Mouse (Mus musculus) left cerebral cortex, adult 18-20 months (tissue): ENCODE measurements around the gene Atxn2l. TPM values are rescaled to one million over a fixed set of nuclear protein-coding genes. Genes with fewer than 3 reads are reported as not detected.

Experiments
- DNase-seq, 2 experiments: peaks; one replicate each; pipeline ENCODE4 v3.0.0; 2021 to 2022; ENCODE audit warnings: low spot score in 2 of 2, mixed read lengths in 1 of 2
- long read RNA-seq, 2 experiments: library from polyadenylated mRNA; stranded (forward); transcript quantifications; one replicate each; pipeline ENCODE4 v2.0.0; 2021
- total RNA-seq, 2 experiments: library from RNA; stranded (reverse); gene quantifications; 2 replicates each; pipeline ENCODE4 v1.2.3; 2021

Atxn2l gene
- total RNA-seq: 100 to 1,000 TPM; 110 to 115 TPM
- long read RNA-seq, experiment 1, partial matches to known transcripts: 52 of 102 reads
- long read RNA-seq, experiment 1, other reads (novel, unspliced or antisense): 50 of 102 reads
- long read RNA-seq, experiment 2, partial matches to known transcripts: 26 of 46 reads
- long read RNA-seq, experiment 2, other reads (novel, unspliced or antisense): 20 of 46 reads

DNA sequence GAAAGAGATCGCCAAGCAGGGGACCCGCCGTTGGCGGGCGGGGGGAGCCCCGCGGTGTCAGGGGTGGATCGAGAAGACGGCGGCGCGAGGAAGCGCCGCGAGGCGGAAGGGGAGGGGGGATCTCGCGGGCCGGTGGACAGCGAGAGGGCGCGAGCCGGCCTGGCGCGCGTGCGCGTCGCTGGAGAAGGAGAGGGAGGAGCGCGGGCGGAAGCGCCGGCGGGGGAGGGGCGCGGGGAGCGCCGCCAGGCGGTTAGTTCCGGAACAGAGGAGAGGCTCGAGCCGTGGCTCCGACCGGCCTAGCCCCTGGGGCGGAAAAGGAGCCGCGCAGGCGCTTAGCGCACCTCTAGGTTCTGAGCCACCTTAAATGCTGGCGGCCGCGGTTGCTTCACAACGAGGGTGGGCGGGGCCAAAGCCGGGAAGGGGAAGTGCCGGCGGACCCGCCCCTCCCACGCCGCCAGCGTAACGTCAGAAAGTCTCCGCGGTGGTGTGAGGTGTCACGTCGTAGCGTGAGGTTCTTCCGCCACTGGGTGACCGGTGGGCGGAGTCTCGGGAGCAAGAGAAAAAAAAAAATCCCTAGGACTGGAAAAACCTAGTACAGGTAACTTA is at the start of gene Atxn2l:
TSS of gene Atxn2l (minus strand) at position 165 of the 606 bp plus-strand sequence.
- DNase-seq: peak; percentile 99

GRCm38 (mm10) chr7:126545631-126546030 is 42.4 kb upstream of the Atxn2l start:
- DNase-seq: no peak

DNA sequence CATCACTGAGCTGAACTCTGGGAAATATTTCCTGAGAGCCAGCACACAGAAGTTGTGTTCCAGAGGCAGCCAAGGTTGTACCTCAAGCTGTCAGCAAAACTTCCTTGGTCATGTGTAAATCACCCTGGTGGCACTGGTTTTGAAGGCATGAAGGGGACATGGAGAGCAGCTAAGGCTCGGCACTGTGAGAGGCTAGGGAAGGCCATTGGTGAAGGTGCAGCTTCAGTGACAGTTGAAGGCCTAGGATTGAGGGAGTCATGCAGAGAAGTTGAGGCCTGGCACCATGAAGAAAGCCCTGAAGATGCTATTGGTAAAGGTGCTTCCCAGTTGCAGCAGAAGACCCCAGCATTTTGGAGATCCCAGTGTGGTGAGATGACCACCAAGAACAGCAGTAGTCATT is 38.4 kb upstream of the Atxn2l start:
- no peak for DNase-seq

GRCm38 (mm10) chr7:126537820-126538585 is 34.8 kb upstream of the Atxn2l start:
- DNase-seq: no peak

GRCm38 (mm10) chr7:126536466-126536865 is 33.2 kb upstream of the Atxn2l start:
- no peak for DNase-seq

DNA sequence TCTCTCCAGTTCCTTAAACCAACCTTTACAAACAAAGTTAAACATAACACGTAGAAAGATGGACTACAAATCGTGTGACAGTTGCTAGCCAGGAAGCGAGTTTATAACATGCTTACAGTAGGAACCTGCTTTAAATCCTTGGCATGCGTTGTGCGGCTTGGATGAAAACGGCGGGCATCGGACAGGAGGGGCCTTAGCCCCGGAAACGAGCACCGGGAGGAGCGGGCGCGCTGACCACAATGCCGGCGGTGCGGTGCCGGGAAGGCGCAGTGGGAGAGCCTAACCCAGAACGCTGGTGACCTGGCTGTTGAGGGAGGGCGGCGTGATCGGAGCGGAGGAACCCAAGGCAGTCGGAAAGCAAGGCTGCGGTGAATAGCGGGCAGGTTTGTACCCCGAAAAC is 32.5 kb upstream of the Atxn2l start:
- no peak for DNase-seq

DNA sequence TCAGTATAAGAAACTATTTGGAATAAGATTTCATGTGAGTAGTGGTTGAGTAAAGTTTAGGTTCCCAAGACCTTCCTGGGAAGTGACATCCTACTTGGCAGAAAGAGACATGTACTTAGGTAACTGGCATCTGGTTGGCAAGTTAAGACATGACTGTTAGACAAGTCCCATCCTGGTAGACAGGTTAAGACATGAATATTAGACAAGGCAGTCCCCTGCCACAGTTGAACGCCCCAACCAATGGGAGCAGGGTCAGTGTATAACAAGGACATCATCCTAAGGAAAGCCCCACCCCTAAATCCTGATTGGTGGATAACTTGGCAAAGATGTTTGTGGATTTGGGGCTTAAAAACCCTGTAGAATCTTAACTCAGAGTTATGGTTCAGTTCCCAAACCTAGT is 30.2 kb upstream of the Atxn2l start:
- no peak for DNase-seq

- DNase-seq: no peak
Measured at GRCm38 (mm10) chr7:126528166-126528577, 24.9 kb upstream of the Atxn2l start.

DNA sequence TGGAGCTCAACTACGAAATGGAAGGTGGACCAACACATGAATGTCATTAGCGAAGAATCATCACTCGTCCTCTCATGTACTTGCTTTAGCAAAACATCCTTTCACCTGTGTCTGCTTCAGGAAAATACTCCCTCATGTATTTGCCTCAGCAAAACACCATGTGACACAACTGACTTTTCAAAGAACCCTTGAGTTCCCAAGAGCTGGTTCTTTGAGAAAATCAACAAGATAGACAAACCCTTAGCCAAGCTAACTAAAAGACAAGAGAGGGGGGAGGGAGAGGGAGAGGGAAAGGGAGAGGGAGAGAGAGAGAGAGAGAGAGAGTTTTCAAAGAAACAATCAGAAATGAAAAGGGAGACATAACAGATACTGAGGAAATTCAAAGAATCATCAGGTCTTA is 20.1 kb upstream of the Atxn2l start:
- no peak for DNase-seq

DNA sequence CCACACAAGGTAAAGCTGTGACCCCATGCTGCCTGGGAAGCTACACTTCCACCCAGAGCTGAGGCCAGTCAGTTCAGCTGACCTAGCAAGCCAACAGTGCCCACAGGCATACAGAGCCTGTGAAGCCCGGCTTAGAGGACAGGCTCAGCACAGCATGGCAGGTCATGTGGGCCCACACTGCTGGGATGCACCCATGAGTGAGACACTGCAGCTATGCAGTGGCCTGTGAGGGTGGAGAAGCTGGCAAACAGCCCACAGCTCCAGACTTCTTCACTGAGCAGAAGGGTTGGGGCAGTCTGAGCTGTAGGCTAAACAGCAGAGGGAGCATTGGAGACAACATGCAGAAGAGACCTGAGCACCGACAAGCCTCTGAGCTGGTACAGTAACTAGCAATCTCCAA is 16.3 kb upstream of the Atxn2l start:
- DNase-seq: no peak

DNA sequence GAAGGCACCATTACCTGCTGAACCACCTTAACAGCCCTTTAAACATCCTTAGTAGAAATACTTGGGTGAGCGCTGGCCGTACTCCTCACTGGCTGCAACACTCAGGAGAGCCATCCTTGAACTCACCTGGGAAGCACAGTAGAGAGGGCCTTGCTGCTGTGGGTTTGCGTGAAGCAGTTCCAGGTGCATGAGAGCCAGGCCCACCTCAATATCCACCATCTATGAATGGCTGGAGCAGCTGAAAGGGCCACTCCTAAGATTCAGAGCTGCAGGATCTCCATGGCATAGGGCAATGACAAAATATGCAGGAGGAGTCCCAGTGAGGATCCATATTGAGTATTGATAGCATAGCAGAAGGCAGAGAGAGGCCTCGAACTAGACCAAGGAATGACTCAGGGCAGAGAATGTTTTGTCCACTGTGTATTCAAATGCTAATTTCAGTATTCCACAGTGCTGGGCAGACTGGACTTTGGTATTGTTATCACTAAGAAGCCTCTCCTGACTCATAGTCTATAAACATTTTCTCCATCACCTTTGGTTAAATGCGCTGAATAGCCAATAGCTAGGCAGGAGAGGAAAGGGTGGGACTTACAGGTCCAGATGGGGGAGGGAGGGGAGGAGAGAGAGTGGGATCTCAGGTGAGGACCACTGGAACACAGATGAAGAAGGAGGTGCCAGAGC is 15.2 kb upstream of the Atxn2l start:
- DNase-seq: no peak

GRCm38 (mm10) chr7:126511287-126511686 is 8.1 kb upstream of the Atxn2l start:
- DNase-seq: no peak

DNA sequence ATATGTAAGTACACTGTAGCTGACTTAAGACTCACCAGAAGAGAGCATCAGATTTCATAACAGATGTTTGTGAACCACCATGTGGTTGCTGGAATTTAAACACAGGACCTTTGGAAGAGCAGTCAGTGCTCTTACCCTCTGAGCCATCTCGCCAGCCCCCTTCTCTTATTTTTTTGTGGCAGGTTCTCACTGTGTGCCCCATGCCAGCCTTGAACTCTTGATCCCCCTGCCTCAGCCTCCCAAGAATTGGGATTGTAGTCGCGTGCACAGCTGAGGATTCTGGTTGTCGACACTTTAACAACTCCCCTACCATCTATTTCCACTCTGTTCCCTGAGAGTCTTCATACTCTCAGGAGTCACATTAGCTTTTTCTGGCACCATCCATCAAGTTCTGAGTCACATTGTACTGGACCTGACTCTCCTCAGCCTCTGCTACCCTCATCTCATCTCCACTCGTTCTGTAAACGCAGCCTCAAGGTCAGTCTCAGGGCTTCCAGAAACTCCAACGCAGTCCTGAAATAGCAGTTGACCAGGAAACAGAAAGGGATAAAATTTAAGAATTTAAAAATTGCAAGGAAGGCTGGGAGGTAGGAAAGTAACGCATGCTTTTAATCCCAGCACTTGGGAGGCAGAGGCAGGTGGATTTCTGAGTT is 4.0 kb upstream of the Atxn2l start:
- no peak for DNase-seq

DNA sequence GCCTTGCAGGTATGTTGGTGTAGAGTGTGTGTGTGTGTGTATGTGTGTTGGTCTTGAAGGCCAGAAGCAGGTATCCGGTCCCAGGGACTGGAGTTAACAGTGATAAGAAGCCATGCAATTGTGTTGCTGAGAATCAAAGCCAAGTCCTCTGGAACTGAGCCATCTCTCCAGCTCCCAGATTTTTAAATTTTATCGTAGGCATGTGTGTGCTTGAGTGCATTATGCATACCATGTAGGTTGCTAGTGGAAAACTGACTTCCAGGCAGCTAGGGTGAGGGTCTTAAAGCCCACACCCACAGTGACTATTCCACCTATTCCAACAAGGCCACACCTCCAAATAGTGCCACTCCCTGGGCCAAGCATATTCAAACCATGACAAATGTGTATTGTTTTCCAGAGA is 1.7 kb upstream of the Atxn2l start:
- DNase-seq: no peak

- DNase-seq: no peak
Measured at GRCm38 (mm10) chr7:126502751-126503150, 486 bp downstream of the Atxn2l start.

DNA sequence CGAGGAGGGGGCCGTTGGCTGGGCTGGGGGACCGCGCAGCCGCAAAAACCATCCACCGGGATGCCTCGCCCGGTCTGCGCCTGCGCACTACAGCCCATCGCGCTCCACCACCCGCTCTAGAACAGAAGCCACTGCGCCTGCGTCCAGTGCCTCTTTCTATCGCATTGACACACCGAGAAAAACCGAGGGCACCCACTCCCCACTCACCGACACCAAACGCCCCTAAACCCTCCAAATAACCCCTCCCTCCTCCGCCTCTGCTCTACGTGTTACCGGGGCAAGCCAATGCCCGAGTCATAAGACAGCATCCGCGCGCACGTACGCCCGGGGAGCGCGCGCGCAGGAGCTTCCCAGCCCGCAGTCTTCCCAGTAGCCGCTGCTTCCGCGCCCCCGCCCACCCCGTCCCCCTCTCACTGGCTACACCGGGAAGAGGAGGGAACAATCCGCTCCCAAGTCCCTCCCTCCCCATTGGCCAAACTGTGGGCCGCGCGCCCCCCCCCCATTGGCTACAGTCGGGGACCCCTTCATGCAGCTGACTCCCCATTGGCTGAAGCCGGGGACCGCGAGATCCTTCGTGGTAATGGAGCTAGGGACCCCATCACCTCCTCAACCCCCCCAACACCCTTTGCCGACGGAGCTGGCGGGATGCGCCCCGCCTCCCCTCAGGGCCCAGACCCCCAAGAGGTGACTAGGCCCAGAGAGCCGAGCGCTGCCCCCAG is 1.1 kb downstream of the Atxn2l start:
- DNase-seq: peak; percentile 91 to 93

DNA sequence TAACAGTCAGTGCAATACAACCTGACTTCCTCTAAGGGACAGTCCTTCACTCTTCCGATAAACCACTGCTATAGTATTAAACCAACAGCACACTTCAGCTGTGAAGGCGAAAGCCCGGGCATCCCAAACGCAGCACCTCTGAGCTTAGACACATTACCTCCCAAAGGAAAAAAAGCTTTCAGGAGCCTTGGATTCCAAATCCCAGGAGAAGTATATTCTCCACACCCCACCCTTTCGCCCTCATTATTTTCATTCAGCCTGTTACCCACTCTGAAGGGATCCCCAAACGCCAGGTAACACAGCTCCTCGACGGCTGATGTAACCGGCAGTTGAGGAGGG is 1.6 kb downstream of the Atxn2l start:
- no peak for DNase-seq

GRCm38 (mm10) chr7:126499416-126499815 is 3.8 kb downstream of the Atxn2l start:
- DNase-seq: no peak

DNA sequence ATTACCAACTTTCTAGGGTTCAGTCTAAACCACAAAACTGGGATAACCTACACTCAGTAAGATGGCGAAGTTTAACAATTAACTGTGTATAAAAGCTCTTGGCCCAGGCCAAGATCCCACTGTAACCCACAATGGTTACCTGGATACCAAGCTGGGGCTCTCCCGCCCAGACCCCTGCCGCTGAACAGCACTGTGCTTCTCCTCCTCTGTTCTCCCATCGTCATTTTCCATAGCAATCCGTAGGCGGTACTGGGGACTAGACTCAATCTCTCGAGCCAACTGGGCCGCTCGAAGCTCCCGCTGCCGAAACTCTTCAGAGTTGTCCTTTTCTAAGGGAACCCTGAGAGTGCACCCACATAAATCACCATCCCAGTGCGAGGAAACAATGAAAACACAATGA is 5.3 kb downstream of the Atxn2l start:
- no peak for DNase-seq

DNA sequence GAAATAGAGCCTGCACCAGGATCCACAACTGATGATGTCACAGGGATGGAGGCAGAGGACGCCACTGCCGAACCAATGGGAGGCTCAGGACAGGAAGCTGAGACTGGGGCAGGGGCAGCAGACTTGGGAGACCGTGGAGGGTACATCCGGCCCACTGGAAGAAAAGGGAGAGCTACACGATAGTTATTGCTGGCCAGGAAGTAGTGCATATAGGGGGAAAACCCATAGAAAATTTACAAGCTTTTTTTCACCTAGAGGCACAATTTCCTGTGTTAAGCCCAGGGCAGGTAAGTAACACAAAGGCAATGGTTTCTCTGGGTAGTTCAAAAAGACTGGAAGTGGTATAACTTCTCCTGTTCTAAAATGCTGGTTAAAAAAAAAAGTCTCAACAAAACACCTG is 6.8 kb downstream of the Atxn2l start:
- DNase-seq: no peak

DNA sequence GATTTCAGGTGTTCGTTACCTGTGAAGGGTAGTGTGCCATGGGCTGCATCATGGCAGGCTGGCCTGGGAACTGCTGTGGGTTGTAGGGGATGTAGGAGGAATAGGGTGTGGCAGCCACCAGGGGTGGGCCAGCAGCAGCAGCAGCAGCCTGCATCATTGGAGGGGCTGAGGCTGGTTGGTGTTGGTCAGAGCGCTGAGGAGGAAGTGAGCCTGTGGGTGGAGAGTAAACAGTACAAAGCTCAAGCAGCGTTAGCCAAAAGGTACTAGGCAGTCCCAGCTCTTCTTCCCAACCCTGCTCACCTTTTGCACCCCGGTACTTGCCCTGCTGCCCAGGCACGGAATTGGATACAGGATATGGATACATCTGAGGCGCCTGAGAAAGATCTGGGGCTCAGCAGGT is 9.1 kb downstream of the Atxn2l start:
- DNase-seq: no peak
